Mouse (Mus musculus) ovary, adult 10 weeks (tissue): ENCODE measurements around the gene Gm17677. TPM values are rescaled to one million over a fixed set of nuclear protein-coding genes. Genes with fewer than 3 reads are reported as not detected.

Source experiments
- polyA plus RNA-seq: library from polyadenylated mRNA; stranded (reverse); fragments of 350-450 nt; fragmentation: Illumina TruSeq; extraction: RNeasy Lipid Tissue Mini Kit (QIAGEN cat#74804); gene quantifications from one replicate; pipeline ENCODE4 v1.2.3, GENCODE M21; 2014

Gm17677 gene
- not detected for polyA plus RNA-seq

DNA sequence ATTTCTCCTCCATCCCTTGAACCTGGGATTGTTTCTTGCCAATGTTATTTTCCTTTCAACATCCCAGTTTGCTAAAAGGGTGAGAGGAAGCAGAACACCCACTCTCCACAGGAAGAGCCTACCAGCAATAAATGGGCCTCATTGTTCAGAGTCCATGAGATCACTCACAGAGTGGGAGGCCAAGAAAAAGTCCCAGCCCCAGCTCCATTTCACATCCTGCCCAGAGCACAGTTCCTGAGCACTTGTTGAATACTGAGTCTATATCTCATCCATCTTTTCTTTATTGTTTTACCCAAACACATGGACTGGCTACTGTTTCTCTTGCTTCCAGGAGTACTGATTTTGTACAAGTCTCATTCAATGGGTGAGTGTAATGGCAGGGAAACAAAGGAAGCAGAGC is at the start of gene Gm17677:
Gm17677 (plus strand) TSS at position 301 of the 400 bp plus-strand sequence.

DNA sequence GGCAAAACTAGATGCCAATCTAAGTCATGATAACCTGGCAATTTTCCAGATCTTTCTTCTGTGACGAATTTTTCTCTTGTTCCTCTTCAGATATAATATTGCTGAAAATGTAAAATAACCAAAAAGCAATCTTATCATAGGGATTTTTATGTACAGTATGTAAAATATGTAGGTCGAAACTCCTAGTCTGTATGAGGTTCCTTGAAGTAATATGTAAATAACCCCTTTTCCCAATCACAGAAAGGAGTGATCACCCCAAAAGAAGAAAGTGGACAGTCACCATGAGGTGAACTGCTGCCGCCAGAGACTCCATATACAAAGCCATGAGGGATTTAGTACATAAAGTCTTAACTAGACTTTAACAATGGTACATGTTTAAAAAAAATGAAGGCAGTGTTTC is 37.2 kb downstream of the Gm17677 start, which contains the start of gene Gm17727:
Gm17727 (minus strand) TSS at position 101 of the 400 bp plus-strand sequence.

DNA sequence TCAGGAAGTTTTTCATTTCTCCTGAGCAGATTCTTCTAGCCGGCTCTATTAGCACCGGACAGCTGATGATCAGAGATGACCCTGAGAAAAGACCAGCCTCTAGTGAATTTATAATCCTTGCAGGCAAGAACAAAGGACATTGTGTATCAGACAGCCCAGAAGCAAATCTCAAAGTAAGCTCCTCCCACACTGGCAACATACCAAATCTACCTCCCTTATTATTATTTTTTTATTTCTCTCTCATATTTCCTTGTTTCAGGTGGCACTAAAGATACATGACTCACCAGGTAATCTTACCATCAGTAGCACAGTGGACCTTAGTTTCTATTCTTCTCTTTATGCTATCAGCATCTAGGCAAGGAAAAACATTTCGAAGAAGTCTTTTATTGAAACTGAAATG is 49.2 kb downstream of the Gm17677 start, which contains the start of the genes Gm27235 and D730048I06Rik:
Gm27235 (minus strand) TSS at position 101 of the 400 bp plus-strand sequence.
D730048I06Rik (minus strand) TSS at position 112 of the 400 bp plus-strand sequence.

Other genes with a start within 250 kb of the Gm17677 start
- not detected for gene Gm1113, start 222.8 kb upstream of the Gm17677 start, polyA plus RNA-seq
- gene Ddx25, start 182.5 kb upstream of the Gm17677 start, polyA plus RNA-seq, result 0.37 TPM
- gene Pus3, start 182.5 kb upstream of the Gm17677 start, polyA plus RNA-seq, result 45.2 TPM
- gene Pate2, start 170.8 kb upstream of the Gm17677 start, polyA plus RNA-seq, result 0.83 TPM
- 20.0 TPM for gene Hyls1, start 170.7 kb upstream of the Gm17677 start, polyA plus RNA-seq
- gene Pate4, start 129.1 kb upstream of the Gm17677 start, polyA plus RNA-seq, result not detected
- not detected for gene Pate3, start 92.8 kb upstream of the Gm17677 start, polyA plus RNA-seq
- gene Pate1, start 53.7 kb upstream of the Gm17677 start, polyA plus RNA-seq, result not detected
- gene Gm17727, start 37.1 kb downstream of the Gm17677 start, polyA plus RNA-seq, result not detected
- gene Gm27235, start 49.1 kb downstream of the Gm17677 start, polyA plus RNA-seq, result not detected
- 0.60 TPM for gene D730048I06Rik, start 49.1 kb downstream of the Gm17677 start, polyA plus RNA-seq
- not detected for gene 9230110F15Rik, start 103.1 kb downstream of the Gm17677 start, polyA plus RNA-seq
- not detected for gene 9230113P08Rik, start 167.4 kb downstream of the Gm17677 start, polyA plus RNA-seq